Mouse (Mus musculus): Measurements from ENCODE around the gene Nr1i2.

DNA sequence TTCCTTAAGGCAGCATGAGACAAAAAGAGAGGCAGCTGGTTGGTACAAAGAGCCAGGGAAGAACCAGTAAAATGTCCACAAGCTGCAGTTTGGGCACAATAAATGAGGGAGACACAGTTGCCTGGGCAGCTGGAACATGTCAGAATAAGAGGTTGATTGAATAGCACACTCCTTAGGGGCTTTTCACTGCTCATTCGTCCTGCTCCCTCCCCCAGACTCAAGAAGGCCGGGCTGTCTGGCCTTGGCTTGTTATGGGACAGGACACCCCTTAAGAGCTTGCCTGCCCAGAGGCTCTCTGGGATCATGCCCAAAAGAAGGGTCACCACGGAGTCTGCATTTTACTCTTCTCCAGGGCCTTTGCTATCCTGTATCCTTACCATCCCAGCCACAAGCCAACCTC, 11.3 kb downstream of the Nr1i2 start:
- TF ChIP-seq CTCF (IDR thresholded peaks at IDR 0.05; ENCODE audit: low read depth, low read length) (no peak), POLR2A (IDR thresholded peaks at IDR 0.05; ENCODE audit: insufficient read depth, low read length) (no peak)

Measured in ES-Bruce4 (cell line).